Mouse (Mus musculus) thymus, adult 2 months (tissue): ENCODE measurements at regions not wholly inside any gene's neighbourhood (a gene's known extent, or its start where the extent isn't known, plus 50 kb on each side); places are given as distances from the start of the nearest gene placed in this dataset.

Source experiments
- CTCF ChIP-seq: fragments of 200-500 bp; IDR thresholded peaks from 2 replicates; pipeline ENCODE4 v1.5.1; 2012; ENCODE audit warnings: mild to moderate bottlenecking, control low read depth, low read length, moderate library complexity, borderline replicate concordance; ENCODE audit not compliant: control insufficient read depth, poor library complexity, insufficient read depth; ENCODE audit errors: extremely low read depth
- POLR2A ChIP-seq: fragments of 200-500 bp; IDR thresholded peaks from 2 replicates; pipeline ENCODE4 v1.6.1; 2012; ENCODE audit warnings: mild to moderate bottlenecking, low read length, control low read depth, moderate library complexity; ENCODE audit not compliant: control insufficient read depth, poor library complexity, insufficient read depth; ENCODE audit errors: extremely low read depth

- no peak for TF ChIP-seq CTCF
- TF ChIP-seq POLR2A, result no peak
These were observed 63.4 kb downstream of the Gm12728 start for GRCm38 (mm10) chr4:105853086-105853485.
